Mouse (Mus musculus) layer of hippocampus, postnatal 14 days (tissue): Measurements from ENCODE around the gene Best2. TPM values are rescaled to one million over a fixed set of nuclear protein-coding genes. Genes with fewer than 3 reads are reported as not detected.

Experiments used
- DNase-seq, 2 experiments: peaks; one replicate each; pipeline ENCODE4 v3.0.0; 2021 to 2022; ENCODE audit warnings: low spot score in 2 of 2, mixed read lengths in 1 of 2
- total RNA-seq, 2 experiments: library from RNA; stranded (reverse); gene quantifications; 2 replicates each; pipeline ENCODE4 v1.2.3; 2021

Best2 gene
- total RNA-seq, 2 experiments from 2014 or later, result not detected

GRCm38 (mm10) chr8:85023846-85024245 lies 9.5 kb upstream of the Best2 start:
- DNase-seq, result no peak

- DNase-seq, result no peak
These were observed 7.3 kb upstream of the Best2 start for GRCm38 (mm10) chr8:85021514-85022055.

- DNase-seq, result no peak
These were observed 2.9 kb upstream of the Best2 start for GRCm38 (mm10) chr8:85017209-85017608.

GRCm38 (mm10) chr8:85016724-85017123 lies 2.4 kb upstream of the Best2 start:
- no peak for DNase-seq

GRCm38 (mm10) chr8:85013230-85013840 lies 996 bp downstream of the Best2 start:
- DNase-seq, result peak; percentile 52 to 54

GRCm38 (mm10) chr8:85011242-85011641 lies 3.1 kb downstream of the Best2 start:
- DNase-seq, result no peak

GRCm38 (mm10) chr8:85007686-85008085 lies 6.6 kb downstream of the Best2 start:
- DNase-seq, result no peak

- peak; percentile 88 to 90 for DNase-seq
These were observed 16.6 kb downstream of the Best2 start for GRCm38 (mm10) chr8:84997649-84998295.

GRCm38 (mm10) chr8:84996978-84997377 lies 17.4 kb downstream of the Best2 start:
- no peak for DNase-seq

GRCm38 (mm10) chr8:84995680-84996079 lies 18.7 kb downstream of the Best2 start:
- no peak for DNase-seq

GRCm38 (mm10) chr8:84994375-84994774 lies 20.0 kb downstream of the Best2 start:
- DNase-seq, result no peak

GRCm38 (mm10) chr8:84990836-84991235 lies 23.5 kb downstream of the Best2 start:
- no peak for DNase-seq

- peak; percentile 96 to 98 for DNase-seq
These were observed 24.0 kb downstream of the Best2 start, which contains the start of gene Hook2 for GRCm38 (mm10) chr8:84990349-84990748. TSS of gene Hook2 (plus strand) at chr8:84990603.

GRCm38 (mm10) chr8:84989810-84990209 lies 24.5 kb downstream of the Best2 start:
- DNase-seq, result peak; percentile 90 to 92

GRCm38 (mm10) chr8:84989311-84989731 lies 25.0 kb downstream of the Best2 start:
- no peak for DNase-seq

- DNase-seq, result no peak
These were observed 26.4 kb downstream of the Best2 start for GRCm38 (mm10) chr8:84987903-84988302.

GRCm38 (mm10) chr8:84987388-84987787 lies 26.9 kb downstream of the Best2 start:
- DNase-seq, result no peak

GRCm38 (mm10) chr8:84986379-84986945 lies 27.9 kb downstream of the Best2 start:
- no peak for DNase-seq

- peak; percentile 90 to 92 for DNase-seq
These were observed 28.5 kb downstream of the Best2 start for GRCm38 (mm10) chr8:84985684-84986378.

- DNase-seq, result no peak
These were observed 29.2 kb downstream of the Best2 start for GRCm38 (mm10) chr8:84985049-84985683.
